Mouse (Mus musculus) Muller cell, postnatal 12 days (primary cell): ENCODE results near the gene Glb1l2.
A peak's percentile ranks its signal among the peaks of the same experiment; 100 is the strongest.

Experiments used
- DNase-seq: peaks from one replicate; pipeline ENCODE4 v3.0.0-alpha.2; 2015; ENCODE audit errors: inconsistent ontology term

Gene Glb1l2

GRCm38 (mm10) chr9:26733206-26733891 is 72.9 kb downstream of the Glb1l2 start, which contains the start of gene B3gat1:
B3gat1 (plus strand) TSS chr9:26733728.
- DNase-seq = peak; percentile 48

GRCm38 (mm10) chr9:26728556-26728955 is 77.7 kb downstream of the Glb1l2 start:
- no peak for DNase-seq

GRCm38 (mm10) chr9:26727445-26727844 is 78.8 kb downstream of the Glb1l2 start:
- no peak for DNase-seq

GRCm38 (mm10) chr9:26725709-26726108 is 80.6 kb downstream of the Glb1l2 start:
- no peak for DNase-seq

GRCm38 (mm10) chr9:26721771-26722170 is 84.5 kb downstream of the Glb1l2 start:
- DNase-seq = no peak

- no peak for DNase-seq
Observed at GRCm38 (mm10) chr9:26718388-26718787, 87.9 kb downstream of the Glb1l2 start.
